Mouse (Mus musculus) cerebellum, adult 2 months (tissue): ENCODE results near the gene Tnf.

Experiments
- CTCF ChIP-seq: fragments of 200-500 bp; IDR thresholded peaks from 2 replicates; pipeline ENCODE4 v1.5.1; 2011; ENCODE audit warnings: low read depth, mild to moderate bottlenecking, control low read depth, low read length, moderate library complexity, borderline replicate concordance; ENCODE audit not compliant: insufficient read depth
- POLR2A ChIP-seq: fragments of 200-500 bp; IDR thresholded peaks from 2 replicates; pipeline ENCODE4 v1.6.1; 2011; ENCODE audit warnings: low read length, control low read depth, borderline replicate concordance; ENCODE audit not compliant: insufficient read depth

DNA sequence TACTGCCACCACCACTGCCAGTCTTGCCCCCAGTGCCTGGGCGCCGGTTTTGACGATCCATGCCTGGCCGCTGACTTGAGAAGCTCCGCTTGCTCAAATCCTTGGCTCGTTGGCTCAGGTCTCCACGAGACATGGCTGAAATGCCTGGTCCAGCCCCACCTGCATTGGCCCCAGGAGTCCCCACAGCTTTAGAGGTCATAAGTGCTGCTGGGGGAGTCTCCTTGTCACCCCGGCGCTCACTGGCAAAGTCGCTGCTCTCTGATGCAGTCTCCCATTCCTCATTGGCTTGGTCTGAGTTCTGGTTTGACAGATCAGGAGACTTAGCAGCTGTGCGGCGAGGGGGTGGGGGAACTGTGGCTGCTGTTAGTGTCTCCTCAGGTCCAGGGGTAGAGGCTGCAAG, 46.4 kb downstream of the Tnf start:
- TF ChIP-seq CTCF = no peak
- TF ChIP-seq POLR2A = no peak
